Mouse (Mus musculus): ENCODE data around the gene Aars. TPM values are rescaled to one million over a fixed set of nuclear protein-coding genes. Genes with fewer than 3 reads are reported as not detected.
"Not testable (repeated sequence)": the region's sequence is repeated elsewhere in the genome, so short reads cannot be mapped to it uniquely, and the experiment has no call there.

The Aars gene
- polyA plus RNA-seq, 1 experiment = 14.1 TPM

GRCm38 (mm10) chr8:111081580-111082258 lies 48.8 kb downstream of the Aars start:
- Histone ChIP-seq H3K27ac (ENCODE audit: insufficient read depth, low read length) (no peak overlapping the region), H3K4me3 (ENCODE audit: extremely low read depth, insufficient read depth, insufficient read length) (no peak overlapping the region), H3K4me1 (ENCODE audit: control insufficient read depth, insufficient read depth, insufficient read length) (no peaks in the 10 kb centered on the region), H3K36me3 (ENCODE audit: control insufficient read depth, insufficient read depth, low read length) (no peaks in the 10 kb centered on the region), H3K27me3 (ENCODE audit: control insufficient read depth, insufficient read depth, low read length) (no peaks in the 10 kb centered on the region)
- DNase-seq (ENCODE audit: low read depth in 1 of 2, low spot score in 2 of 2) = no peak
- WGBS = 75% methylated on average over 12 of the region's 12 CpGs
- TF ChIP-seq CTCF (IDR thresholded peaks at IDR 0.05; ENCODE audit: extremely low read depth, insufficient read depth, insufficient read length, insufficient replicate concordance) (no peak), POLR2A (IDR thresholded peaks at IDR 0.05; ENCODE audit: low read depth, low read length) (no peak)

- not testable (repeated sequence) for H3K4me1 ChIP-seq (ENCODE audit: control insufficient read depth, insufficient read depth, insufficient read length); H3K36me3 ChIP-seq (ENCODE audit: control insufficient read depth, insufficient read depth, low read length); H3K27ac ChIP-seq (ENCODE audit: insufficient read depth, low read length); H3K27me3 ChIP-seq (ENCODE audit: control insufficient read depth, insufficient read depth, low read length); DNase-seq (ENCODE audit: low read depth in 1 of 2, low spot score in 2 of 2); H3K4me3 ChIP-seq (ENCODE audit: extremely low read depth, insufficient read depth, insufficient read length)
- WGBS = 88% methylated on average over 5 of the region's 5 CpGs
Observed at GRCm38 (mm10) chr8:111083936-111084335, 51.0 kb downstream of the Aars start.

- no peak overlapping the region for H3K4me3 ChIP-seq (ENCODE audit: extremely low read depth, insufficient read depth, insufficient read length)
- peak; percentile 50 to 73 for DNase-seq (ENCODE audit: low read depth in 1 of 2, low spot score in 2 of 2)
- 1% methylated on average over 2 of the region's 2 CpGs for WGBS
Observed at GRCm38 (mm10) chr8:111090126-111090525, 57.2 kb downstream of the Aars start.

GRCm38 (mm10) chr8:111091706-111092105 lies 58.8 kb downstream of the Aars start:
- DNase-seq (ENCODE audit: low read depth in 1 of 2, low spot score in 2 of 2) = no peak
- no peaks in the 10 kb centered on the region for H3K27me3 ChIP-seq (ENCODE audit: control insufficient read depth, insufficient read depth, low read length)
- TF ChIP-seq POLR2A (IDR thresholded peaks at IDR 0.05; ENCODE audit: low read depth, low read length) = no peak
- TF ChIP-seq CTCF (IDR thresholded peaks at IDR 0.05; ENCODE audit: extremely low read depth, insufficient read depth, insufficient read length, insufficient replicate concordance) = no peak
- no peaks in the 10 kb centered on the region for H3K36me3 ChIP-seq (ENCODE audit: control insufficient read depth, insufficient read depth, low read length)
- no peak overlapping the region for H3K27ac ChIP-seq (ENCODE audit: insufficient read depth, low read length)
- peaks cover 10% of the 10 kb centered on the region for H3K4me1 ChIP-seq (ENCODE audit: control insufficient read depth, insufficient read depth, insufficient read length)
- 78% methylated on average over 7 of the region's 7 CpGs for WGBS
- H3K4me3 ChIP-seq (ENCODE audit: extremely low read depth, insufficient read depth, insufficient read length) = no peak overlapping the region

More at GRCm38 (mm10) chr8:111090126-111090525, 57.2 kb downstream of the Aars start:
- no peak overlapping the region for H3K27ac ChIP-seq (ENCODE audit: insufficient read depth, low read length)
- peaks cover 5% of the 10 kb centered on the region for H3K4me1 ChIP-seq (ENCODE audit: control insufficient read depth, insufficient read depth, insufficient read length)
- H3K36me3 ChIP-seq (ENCODE audit: control insufficient read depth, insufficient read depth, low read length) = no peaks in the 10 kb centered on the region
- peak; percentile 77; the same call in 1 of the 2 replicates for TF ChIP-seq CTCF (IDR thresholded peaks at IDR 0.05; ENCODE audit: extremely low read depth, insufficient read depth, insufficient read length, insufficient replicate concordance)
- no peak for TF ChIP-seq POLR2A (IDR thresholded peaks at IDR 0.05; ENCODE audit: low read depth, low read length)
- H3K27me3 ChIP-seq (ENCODE audit: control insufficient read depth, insufficient read depth, low read length) = no peaks in the 10 kb centered on the region

- not testable (repeated sequence) for H3K36me3 ChIP-seq (ENCODE audit: control insufficient read depth, insufficient read depth, low read length); H3K27ac ChIP-seq (ENCODE audit: insufficient read depth, low read length); H3K4me3 ChIP-seq (ENCODE audit: extremely low read depth, insufficient read depth, insufficient read length); DNase-seq (ENCODE audit: low read depth in 1 of 2, low spot score in 2 of 2); H3K4me1 ChIP-seq (ENCODE audit: control insufficient read depth, insufficient read depth, insufficient read length); H3K27me3 ChIP-seq (ENCODE audit: control insufficient read depth, insufficient read depth, low read length)
- 89% methylated on average over 6 of the region's 6 CpGs for WGBS
Observed at GRCm38 (mm10) chr8:111092326-111092725, 59.4 kb downstream of the Aars start, which contains the start of gene Clec18a. TSS of gene Clec18a (minus strand) at chr8:111092426.

- peak within 1 kb of the TSS; percentile 63 for H3K27ac ChIP-seq (ENCODE audit: insufficient read depth, low read length)
- TF ChIP-seq CTCF (IDR thresholded peaks at IDR 0.05; ENCODE audit: extremely low read depth, insufficient read depth, insufficient read length, insufficient replicate concordance) (no peak), POLR2A (IDR thresholded peaks at IDR 0.05; ENCODE audit: low read depth, low read length) (no peak)
- no peaks in the 10 kb centered on the region for H3K36me3 ChIP-seq (ENCODE audit: control insufficient read depth, insufficient read depth, low read length)
- H3K4me1 ChIP-seq (ENCODE audit: control insufficient read depth, insufficient read depth, insufficient read length) = peaks cover 10% of the 10 kb centered on the region
- 9% methylated on average over 49 of the region's 72 CpGs for whole genome bisulfite sequencing
- no peaks in the 10 kb centered on the region for H3K27me3 ChIP-seq (ENCODE audit: control insufficient read depth, insufficient read depth, low read length)
- H3K4me3 ChIP-seq (ENCODE audit: extremely low read depth, insufficient read depth, insufficient read length) = peak within 1 kb of the TSS; percentile 87
- peak; percentile 77 to 89 for DNase-seq (ENCODE audit: low read depth in 1 of 2, low spot score in 2 of 2)
Observed at GRCm38 (mm10) chr8:111093865-111094718, 61.1 kb downstream of the Aars start, which contains the start of gene Pdpr. TSS of gene Pdpr (plus strand) at chr8:111094630.

GRCm38 (mm10) chr8:111094719-111095302 lies 61.9 kb downstream of the Aars start:
- H3K27ac ChIP-seq (ENCODE audit: insufficient read depth, low read length) = not testable (repeated sequence)
- peak overlapping the region; percentile 72 for H3K4me3 ChIP-seq (ENCODE audit: extremely low read depth, insufficient read depth, insufficient read length)
- under 1% methylated on average over 56 of the region's 69 CpGs for WGBS

More at GRCm38 (mm10) chr8:111094719-111095302, 61.9 kb downstream of the Aars start:
- not testable (repeated sequence) for H3K27me3 ChIP-seq (ENCODE audit: control insufficient read depth, insufficient read depth, low read length); H3K4me1 ChIP-seq (ENCODE audit: control insufficient read depth, insufficient read depth, insufficient read length); DNase-seq (ENCODE audit: low read depth in 1 of 2, low spot score in 2 of 2); H3K36me3 ChIP-seq (ENCODE audit: control insufficient read depth, insufficient read depth, low read length)

Other genes starting within 250 kb of the Aars start
- 36.0 and 38.1 TPM in 2 replicates for gene Il34, start 227.2 kb upstream of the Aars start, polyA plus RNA-seq (2012; rRNA removed)
- gene Cog4, start 186.5 kb upstream of the Aars start, polyA plus RNA-seq (2012; rRNA removed) = 15.9 and 16.6 TPM in 2 replicates
- 30.5 and 31.0 TPM in 2 replicates for gene Sf3b3, start 186.4 kb upstream of the Aars start, polyA plus RNA-seq (2012; rRNA removed)
- 12.9 and 15.6 TPM in 2 replicates for gene Fuk, start 130.7 kb upstream of the Aars start, polyA plus RNA-seq (2012; rRNA removed)
- gene St3gal2, start 113.2 kb upstream of the Aars start, polyA plus RNA-seq (2012; rRNA removed) = 20.3 and 25.5 TPM in 2 replicates
- 16.6 and 23.5 TPM in 2 replicates for gene Ddx19a, start 35.3 kb upstream of the Aars start, polyA plus RNA-seq (2012; rRNA removed)
- gene Ddx19b, start 1.4 kb upstream of the Aars start, polyA plus RNA-seq (2012; rRNA removed) = 2.4 and 3.0 TPM in 2 replicates
- gene Exosc6, start 23.2 kb downstream of the Aars start, polyA plus RNA-seq (2012; rRNA removed) = 21.5 and 39.8 TPM in 2 replicates
- not detected in 2 replicates for gene Clec18a, start 59.3 kb downstream of the Aars start, polyA plus RNA-seq (2012; rRNA removed)
- 8.1 and 8.6 TPM in 2 replicates for gene Pdpr, start 61.5 kb downstream of the Aars start, polyA plus RNA-seq (2012; rRNA removed)
- 22.6 and 24.9 TPM in 2 replicates for gene Glg1, start 226.1 kb downstream of the Aars start, polyA plus RNA-seq (2012; rRNA removed)

Data from spleen, adult 2 months (tissue).